Mouse (Mus musculus): Measurements from ENCODE around the gene Ehbp1. TPM values are rescaled to one million over a fixed set of nuclear protein-coding genes. Genes with fewer than 3 reads are reported as not detected.

The Ehbp1 gene
- total and polyA plus RNA-seq, 3 experiments, result 2.5 to 4.0 (median 3.1) TPM

DNA sequence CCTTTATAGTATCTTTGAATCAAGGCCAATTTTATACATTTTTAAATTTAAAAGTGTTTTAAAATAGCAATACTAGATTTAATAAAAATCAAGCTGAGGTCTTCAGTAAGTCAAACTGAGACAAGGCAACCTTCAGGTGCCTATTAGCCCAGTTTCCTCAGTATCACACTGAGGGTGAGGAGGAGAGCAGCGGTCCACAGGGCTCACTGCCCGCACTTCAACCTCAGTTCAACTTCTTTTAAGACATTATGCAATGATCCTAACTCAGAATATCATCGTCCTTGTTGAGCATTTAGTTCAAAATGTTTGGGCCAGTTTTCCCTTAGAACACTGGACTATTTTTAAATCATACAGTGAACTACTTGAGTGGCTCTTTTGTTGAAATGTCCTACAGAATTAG is 70.2 kb downstream of the Ehbp1 start:
- no peak overlapping the region for H3K27ac ChIP-seq (ENCODE audit: insufficient read depth, low read depth)
- H3K4me1 ChIP-seq (ENCODE audit: control insufficient read depth in 1 of 2, insufficient read depth in 2 of 2), result no peaks in the 10 kb centered on the region
- DNase-seq (ENCODE audit: extremely low read depth), result no peak
- no peak for TF ChIP-seq CTCF (conservative IDR thresholded peaks at IDR 0.05 in 1 of 2, IDR thresholded peaks at IDR 0.05 in 1 of 2; ENCODE audit: low read depth in 2 of 2, low read length in 2 of 2)
- no peak for TF ChIP-seq IRF4 (IDR thresholded peaks at IDR 0.05; ENCODE audit: low read depth, low read length)
- no peak overlapping the region for H3K9ac ChIP-seq (ENCODE audit: insufficient read depth, low read depth)
- peaks cover 0 to 11% of the 10 kb centered on the region in 2 experiments for H3K36me3 ChIP-seq (replicated peaks in 1 of 2; ENCODE audit: control insufficient read depth in 1 of 2, insufficient read depth in 1 of 2, low read length in 1 of 2)
- in situ Hi-C loops (cut with MboI; ENCODE audit: low pct_ligation_motif_present, low pct_unique_long_range_greater_than_20kb, low sequenced_read_pairs), result no loop called here
- peaks cover 2% of the 10 kb centered on the region for H3K9me3 ChIP-seq (replicated peaks; ENCODE audit: low read length)
- dilution Hi-C loops (cut with MboI; ENCODE audit: extremely low pct_ligation_motif_present, extremely low pct_unique_long_range_greater_than_20kb, low sequenced_read_pairs), result no loop called here
- no peaks in the 10 kb centered on the region for H3K27me3 ChIP-seq (replicated peaks)
- H3K79me2 ChIP-seq (replicated peaks; ENCODE audit: control insufficient read depth, extremely low read depth, insufficient read depth, poor library complexity, severe bottlenecking), result no peaks in the 10 kb centered on the region
- no peak overlapping the region for H3K4me3 ChIP-seq (replicated peaks in 1 of 3; ENCODE audit: low read depth in 2 of 3, low read length in 2 of 3, poor library complexity in 1 of 3)
- H3K4me2 ChIP-seq (ENCODE audit: insufficient read depth, low read depth, poor library complexity, severe bottlenecking), result no peak overlapping the region

DNA sequence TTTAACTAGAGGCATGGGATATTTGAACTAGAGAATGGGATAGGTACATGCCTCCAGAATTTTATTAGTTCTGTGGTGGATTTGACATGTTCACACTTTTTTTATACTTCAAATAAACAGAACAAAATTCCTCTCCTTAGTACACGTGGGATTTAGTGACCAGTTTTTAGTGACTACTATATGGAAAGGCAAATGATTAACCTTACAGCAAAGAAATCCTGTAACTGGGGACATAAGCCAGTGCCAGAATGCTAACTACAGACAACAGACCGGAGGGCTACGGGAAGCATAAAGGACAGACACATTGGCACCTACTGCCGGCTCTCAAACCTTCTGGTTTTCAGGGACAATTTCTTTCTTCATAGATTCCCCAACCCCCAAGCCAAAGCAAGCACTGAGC is 72.4 kb downstream of the Ehbp1 start:
- Histone ChIP-seq H3K36me3 (replicated peaks in 1 of 2; ENCODE audit: control insufficient read depth in 1 of 2, insufficient read depth in 1 of 2, low read length in 1 of 2) (no peaks in the 10 kb centered on the region), H3K79me2 (replicated peaks; ENCODE audit: control insufficient read depth, extremely low read depth, insufficient read depth, poor library complexity, severe bottlenecking) (no peaks in the 10 kb centered on the region), H3K4me2 (ENCODE audit: insufficient read depth, low read depth, poor library complexity, severe bottlenecking) (no peak overlapping the region), H3K9me3 (replicated peaks; ENCODE audit: low read length) (no peaks in the 10 kb centered on the region), H3K4me3 (replicated peaks in 1 of 3; ENCODE audit: low read depth in 2 of 3, low read length in 2 of 3, poor library complexity in 1 of 3) (no peak overlapping the region), H3K4me1 (ENCODE audit: control insufficient read depth in 1 of 2, insufficient read depth in 2 of 2) (no peaks in the 10 kb centered on the region), H3K27ac (ENCODE audit: insufficient read depth, low read depth) (no peak overlapping the region), H3K9ac (ENCODE audit: insufficient read depth, low read depth) (no peak overlapping the region), H3K27me3 (replicated peaks) (no peaks in the 10 kb centered on the region)
- in situ Hi-C loops (cut with MboI; ENCODE audit: low pct_ligation_motif_present, low pct_unique_long_range_greater_than_20kb, low sequenced_read_pairs), result no loop called here
- dilution Hi-C loops (cut with MboI; ENCODE audit: extremely low pct_ligation_motif_present, extremely low pct_unique_long_range_greater_than_20kb, low sequenced_read_pairs), result no loop called here
- TF ChIP-seq ZKSCAN1 (IDR thresholded peaks at IDR 0.05; ENCODE audit: borderline replicate concordance, low read depth, low read length) (no peak), JUND (conservative IDR thresholded peaks at IDR 0.05; ENCODE audit: low read depth, low read length) (no peak), MEF2A (IDR thresholded peaks at IDR 0.05; ENCODE audit: borderline replicate concordance, low read depth, low read length) (no peak), MXI1 (IDR thresholded peaks at IDR 0.05; ENCODE audit: low read depth, low read length) (no peak), IRF4 (IDR thresholded peaks at IDR 0.05; ENCODE audit: low read depth, low read length) (no peak), CHD1 (IDR thresholded peaks at IDR 0.05; ENCODE audit: low read depth, low read length) (no peak)
- DNase-seq (ENCODE audit: extremely low read depth), result no peak

DNA sequence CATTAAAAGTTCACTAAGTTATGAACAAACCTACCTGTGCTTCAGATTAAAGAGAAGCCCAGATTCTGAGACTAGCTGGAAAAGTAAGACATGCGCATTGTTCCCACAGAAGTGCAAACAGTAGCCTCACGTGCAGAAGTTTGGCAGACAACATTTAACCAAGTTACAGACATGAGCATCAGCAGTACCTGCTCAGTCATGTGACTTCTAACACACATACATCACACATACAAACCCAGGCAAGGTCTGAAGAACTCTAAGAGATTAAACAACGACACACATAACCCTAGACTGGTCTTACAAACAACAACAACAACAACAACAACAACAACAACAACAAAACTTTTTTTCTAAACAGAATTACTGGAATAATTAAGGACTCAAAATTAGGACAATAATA is 72.9 kb downstream of the Ehbp1 start:
- no peak for DNase-seq (ENCODE audit: extremely low read depth)
- in situ Hi-C loops (cut with MboI; ENCODE audit: low pct_ligation_motif_present, low pct_unique_long_range_greater_than_20kb, low sequenced_read_pairs), result no loop called here
- no peak overlapping the region for H3K9ac ChIP-seq (ENCODE audit: insufficient read depth, low read depth)
- H3K9me3 ChIP-seq (replicated peaks; ENCODE audit: low read length), result no peaks in the 10 kb centered on the region
- no peaks in the 10 kb centered on the region for H3K27me3 ChIP-seq (replicated peaks)
- no peaks in the 10 kb centered on the region for H3K36me3 ChIP-seq (replicated peaks in 1 of 2; ENCODE audit: control insufficient read depth in 1 of 2, insufficient read depth in 1 of 2, low read length in 1 of 2)
- no peaks in the 10 kb centered on the region for H3K79me2 ChIP-seq (replicated peaks; ENCODE audit: control insufficient read depth, extremely low read depth, insufficient read depth, poor library complexity, severe bottlenecking)
- H3K4me1 ChIP-seq (ENCODE audit: control insufficient read depth in 1 of 2, insufficient read depth in 2 of 2), result no peaks in the 10 kb centered on the region
- dilution Hi-C loops (cut with MboI; ENCODE audit: extremely low pct_ligation_motif_present, extremely low pct_unique_long_range_greater_than_20kb, low sequenced_read_pairs), result no loop called here
- H3K4me3 ChIP-seq (replicated peaks in 1 of 3; ENCODE audit: low read depth in 2 of 3, low read length in 2 of 3, poor library complexity in 1 of 3), result no peak overlapping the region
- no peak overlapping the region for H3K4me2 ChIP-seq (ENCODE audit: insufficient read depth, low read depth, poor library complexity, severe bottlenecking)
- TF ChIP-seq CTCF (conservative IDR thresholded peaks at IDR 0.05 in 1 of 2, IDR thresholded peaks at IDR 0.05 in 1 of 2; ENCODE audit: low read depth in 2 of 2, low read length in 2 of 2), result no peak
- TF ChIP-seq ZMIZ1 (IDR thresholded peaks at IDR 0.05; ENCODE audit: low read depth, low read length), result no peak
- no peak for TF ChIP-seq MYC (IDR thresholded peaks at IDR 0.05; ENCODE audit: low read depth, low read length)
- TF ChIP-seq RAD21 (IDR thresholded peaks at IDR 0.05; ENCODE audit: low read depth, low read length), result no peak
- TF ChIP-seq CHD2 (IDR thresholded peaks at IDR 0.05; ENCODE audit: low read length), result no peak
- no peak for TF ChIP-seq E2F4 (IDR thresholded peaks at IDR 0.05; ENCODE audit: insufficient replicate concordance, low read depth, low read length)
- no peak for TF ChIP-seq IRF4 (IDR thresholded peaks at IDR 0.05; ENCODE audit: low read depth, low read length)
- TF ChIP-seq POLR2AphosphoS2 (IDR thresholded peaks at IDR 0.05; ENCODE audit: low read depth, low read length), result no peak
- TF ChIP-seq SMC3 (IDR thresholded peaks at IDR 0.05; ENCODE audit: low read depth, low read length), result no peak
- no peak for TF ChIP-seq MAFK (IDR thresholded peaks at IDR 0.05; ENCODE audit: insufficient replicate concordance, low read length)
- H3K27ac ChIP-seq (ENCODE audit: insufficient read depth, low read depth), result no peak overlapping the region

Measured in CH12.LX (cell line).